Mouse (Mus musculus): Measurements from ENCODE around the gene Spsb2.
"Not testable (repeated sequence)": the region's sequence is repeated elsewhere in the genome, so short reads cannot be mapped to it uniquely, and the experiment has no call there.

Gene Spsb2

DNA sequence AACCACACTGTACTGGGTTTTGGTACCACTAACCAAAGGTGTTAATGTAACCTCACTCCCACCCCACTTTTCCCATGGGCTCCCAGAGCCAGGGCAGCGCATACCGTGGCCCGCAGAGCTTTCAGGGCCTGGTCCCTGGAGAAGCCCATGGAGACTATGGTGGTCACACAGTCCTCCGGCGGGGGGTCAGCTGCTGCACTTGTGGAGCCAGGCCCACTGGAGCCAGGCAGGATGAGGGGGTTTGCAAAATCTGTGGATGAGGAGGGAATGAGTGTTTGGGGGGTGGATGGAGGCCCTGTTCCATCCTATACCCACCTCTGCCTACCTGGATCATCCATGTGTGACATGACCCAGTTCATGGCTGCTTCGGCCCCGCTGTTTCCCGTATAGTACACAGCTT lies 9.1 kb downstream of the Spsb2 start:
- DNase-seq (ENCODE audit: low spot score) = no peak

DNA sequence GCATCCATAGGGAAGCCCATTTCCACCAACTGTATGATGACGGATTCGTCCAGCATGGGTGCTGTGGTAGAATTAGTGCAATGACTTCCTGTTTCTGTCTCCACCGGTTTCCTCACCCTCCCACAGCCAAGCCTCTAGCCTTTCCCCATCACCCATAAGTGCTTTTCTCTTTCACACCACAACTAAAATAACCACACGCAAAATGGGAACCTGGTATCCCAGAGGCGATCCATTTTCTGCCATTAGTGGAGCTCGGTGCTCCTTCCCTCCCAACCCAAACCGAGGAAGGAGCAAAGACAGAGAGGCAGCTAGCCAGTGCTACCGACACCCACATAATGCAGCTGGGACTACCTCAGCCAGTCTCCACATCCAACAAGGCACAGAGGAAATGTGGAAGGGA lies 9.5 kb downstream of the Spsb2 start:
- no peak for DNase-seq (ENCODE audit: low spot score)

GRCm38 (mm10) chr6:124820891-124821290 lies 12.4 kb downstream of the Spsb2 start:
- no peak for DNase-seq (ENCODE audit: low spot score)

DNA sequence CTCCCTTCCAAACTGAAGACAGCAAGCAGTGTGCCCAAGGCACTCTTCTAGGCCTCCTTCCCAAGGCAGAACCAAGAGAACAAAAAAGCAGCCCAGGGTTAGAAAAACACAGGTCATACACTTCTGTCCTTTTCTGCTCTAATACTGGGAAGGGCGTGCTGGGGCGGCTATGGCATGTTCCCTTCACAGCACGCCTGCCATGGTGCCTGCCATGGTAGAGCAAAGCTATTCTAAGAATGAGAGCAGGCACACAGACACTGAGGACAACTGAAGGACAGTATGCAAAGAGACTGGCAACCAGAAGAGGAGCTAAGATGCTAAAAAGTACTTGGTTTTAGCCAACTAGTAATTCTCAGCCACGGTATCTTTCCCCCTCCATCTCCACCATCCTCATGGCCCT lies 13.6 kb downstream of the Spsb2 start:
- DNase-seq (ENCODE audit: low spot score) = no peak

DNA sequence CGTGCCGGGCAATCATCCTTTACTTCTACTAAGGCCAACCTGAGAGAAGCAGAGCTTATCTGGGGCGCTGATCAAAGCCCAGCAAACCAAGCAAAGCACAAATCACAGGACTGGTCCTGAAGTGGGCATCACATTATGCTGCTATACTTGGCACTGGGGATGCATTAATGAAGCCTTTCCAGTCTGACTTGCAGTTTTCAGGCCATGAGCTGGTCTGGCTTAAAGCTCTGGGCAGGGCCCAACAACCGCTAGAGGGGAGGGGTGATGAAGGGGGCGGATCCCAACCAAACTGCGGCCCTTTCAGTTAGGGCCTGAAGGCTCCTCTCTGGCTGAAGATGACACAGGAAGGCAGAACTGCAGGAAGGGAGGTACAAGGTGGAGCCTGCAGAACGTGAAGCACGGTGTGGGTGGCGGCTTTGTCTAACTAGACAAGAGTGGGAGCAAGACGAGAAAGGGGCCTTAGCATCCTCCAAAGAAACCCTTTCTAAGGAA lies 19.7 kb downstream of the Spsb2 start:
- no peak for DNase-seq (ENCODE audit: low spot score)

DNA sequence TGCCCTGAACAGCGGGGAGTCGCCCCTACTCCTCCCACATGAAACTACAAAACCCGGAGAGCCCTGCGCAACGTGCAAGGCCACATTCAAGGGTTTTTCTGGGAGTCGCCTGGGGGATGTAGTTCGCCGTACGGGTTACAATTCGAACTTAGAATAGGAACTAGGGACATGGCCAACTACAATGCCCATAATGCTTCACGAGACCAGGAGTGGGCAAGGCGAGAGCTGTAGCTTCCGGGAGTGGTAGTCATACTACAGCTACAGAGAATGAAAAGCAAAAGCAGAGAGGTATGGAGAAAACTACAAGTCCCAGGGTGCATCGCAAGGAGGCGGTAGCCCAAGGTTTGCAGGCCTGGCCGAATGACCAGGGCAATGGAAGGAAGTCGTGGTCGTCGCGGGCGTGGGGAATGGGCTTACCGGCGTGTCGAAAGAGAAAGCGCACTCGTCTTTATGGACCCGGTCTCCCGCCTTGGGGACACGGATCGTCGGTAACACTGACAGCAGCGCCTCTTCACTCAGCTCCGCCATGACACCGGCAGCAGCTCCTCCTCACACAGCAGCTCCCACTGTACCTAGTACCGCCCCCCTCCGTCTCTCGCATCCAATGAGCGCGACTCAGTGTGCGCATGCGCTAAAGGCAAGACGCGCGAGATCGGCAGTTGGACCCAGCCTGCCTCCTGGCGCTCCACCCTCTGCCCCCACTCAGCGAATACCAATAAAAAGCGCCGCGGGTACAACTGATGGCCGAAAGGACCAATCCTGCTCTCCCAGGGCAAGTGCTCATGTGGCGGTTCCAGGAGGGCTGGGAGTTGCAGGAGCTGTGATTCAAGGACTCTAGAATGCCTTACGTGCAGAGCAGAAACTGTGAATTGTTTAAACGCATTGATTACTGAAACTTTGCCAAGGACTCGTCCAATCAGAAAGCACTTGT lies 20.7 kb downstream of the Spsb2 start, which contains the start of the genes Usp5 and Cdca3:
Gene Usp5, minus strand, starts transcription at position 617 of the 931 bp plus-strand sequence.
Gene Cdca3, plus strand, starts transcription at position 680 of the 931 bp plus-strand sequence.
- DNase-seq (ENCODE audit: low spot score) = peak; percentile 100

GRCm38 (mm10) chr6:124829799-124830700 lies 21.6 kb downstream of the Spsb2 start:
- peak; percentile 93 for DNase-seq (ENCODE audit: low spot score)

DNA sequence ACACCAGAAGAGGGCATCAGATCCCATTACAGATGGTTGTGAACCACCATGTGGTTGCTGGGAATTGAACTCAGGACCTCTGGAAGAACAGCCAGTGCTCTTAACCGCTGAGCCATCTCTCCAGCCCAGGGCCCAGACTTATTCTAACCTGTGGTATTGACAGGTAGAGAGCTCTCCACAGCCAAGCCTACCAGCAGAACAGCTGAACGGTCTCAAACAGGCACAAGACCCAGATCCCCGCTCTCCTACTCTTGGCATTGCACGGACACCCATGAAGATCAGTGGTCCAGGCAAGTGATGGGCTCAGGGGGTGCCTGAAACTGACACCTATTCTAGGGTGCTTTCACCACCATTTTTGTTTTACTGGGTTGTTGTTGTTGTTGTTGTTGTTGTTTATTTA lies 22.7 kb downstream of the Spsb2 start:
- DNase-seq (ENCODE audit: low spot score) = not testable (repeated sequence)

DNA sequence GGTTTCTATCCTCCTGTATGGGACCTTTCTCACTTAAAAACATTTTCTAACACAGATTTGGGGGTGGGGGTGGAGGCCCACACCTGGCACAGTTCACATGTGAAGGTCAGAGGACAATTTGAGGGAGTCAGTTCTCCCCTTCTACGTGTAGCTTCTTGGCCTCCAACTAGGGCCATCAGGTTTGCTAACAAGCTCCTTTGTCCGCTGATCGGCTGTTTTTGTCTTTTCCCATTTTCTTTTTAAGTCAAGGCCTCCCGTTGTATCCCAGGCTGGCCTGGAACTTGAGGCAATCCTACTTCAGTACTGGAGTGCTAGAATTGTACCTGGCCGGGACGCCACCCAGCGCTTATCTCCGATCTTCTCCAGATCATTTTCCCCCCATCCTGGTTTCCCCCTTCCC lies 23.2 kb downstream of the Spsb2 start:
- DNase-seq (ENCODE audit: low spot score) = no peak

DNA sequence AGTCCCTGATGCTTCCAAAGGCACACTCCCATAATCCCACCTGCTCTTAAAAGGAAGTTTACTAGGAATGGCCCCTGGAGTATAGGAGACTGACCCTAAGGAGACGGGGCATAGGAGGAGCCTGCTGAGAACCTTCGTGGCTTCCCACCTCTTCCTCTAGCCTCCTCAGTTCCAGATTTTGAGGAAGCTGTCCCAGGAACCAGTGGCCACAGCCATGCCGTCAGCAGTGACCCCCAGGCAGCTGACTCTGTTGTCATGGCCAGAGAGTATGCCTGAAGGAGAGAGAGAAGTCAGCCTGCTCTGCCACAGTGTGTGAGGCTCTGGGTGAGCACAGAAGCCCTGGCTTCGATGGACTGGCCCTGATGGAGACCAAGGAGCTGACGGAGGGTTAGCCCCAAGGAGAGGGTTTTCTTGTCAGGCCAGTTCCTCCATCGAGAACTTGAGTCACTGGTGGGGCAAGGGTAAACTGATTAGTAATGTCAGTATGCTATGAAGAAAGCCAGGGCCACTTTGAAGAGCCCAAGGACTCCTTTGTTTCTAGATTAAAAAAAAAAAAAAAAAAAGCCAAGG lies 26.1 kb downstream of the Spsb2 start:
- no peak for DNase-seq (ENCODE audit: low spot score)

- no peak for DNase-seq (ENCODE audit: low spot score)
These were observed 27.1 kb downstream of the Spsb2 start for GRCm38 (mm10) chr6:124835531-124835930.

- DNase-seq (ENCODE audit: low spot score) = no peak
These were observed 27.9 kb downstream of the Spsb2 start for GRCm38 (mm10) chr6:124836411-124836810.

GRCm38 (mm10) chr6:124839805-124840204 lies 31.3 kb downstream of the Spsb2 start:
- no peak for DNase-seq (ENCODE audit: low spot score)

GRCm38 (mm10) chr6:124840241-124841167 lies 32.0 kb downstream of the Spsb2 start, which contains the start of gene Gnb3:
Gene Gnb3, minus strand, starts transcription at chr6:124840275.
- DNase-seq (ENCODE audit: low spot score) = no peak

DNA sequence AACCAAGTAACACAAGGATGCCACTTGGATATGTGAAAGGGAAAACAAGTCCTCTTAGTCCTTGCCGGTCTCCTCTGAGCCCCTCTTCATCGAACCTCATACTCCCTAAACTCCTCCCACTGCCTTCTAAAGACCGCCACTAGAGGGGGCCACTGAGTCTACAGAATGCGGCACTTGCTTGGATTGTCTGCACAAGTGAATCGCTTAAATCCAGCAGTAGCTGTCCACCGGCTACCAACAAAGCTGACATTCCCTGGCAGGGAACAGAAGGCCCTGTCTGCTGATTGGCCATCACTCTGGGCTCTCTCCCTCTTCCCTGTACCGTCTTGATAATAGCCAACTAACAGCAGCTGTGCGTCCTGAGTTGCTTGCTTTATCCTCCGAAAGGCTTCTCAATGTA lies 38.8 kb downstream of the Spsb2 start:
- peak; percentile 76 for DNase-seq (ENCODE audit: low spot score)

GRCm38 (mm10) chr6:124850535-124850934 lies 42.1 kb downstream of the Spsb2 start:
- no peak for DNase-seq (ENCODE audit: low spot score)

- no peak for DNase-seq (ENCODE audit: low spot score)
These were observed 46.2 kb downstream of the Spsb2 start for GRCm38 (mm10) chr6:124854647-124855046.

GRCm38 (mm10) chr6:124856321-124856720 lies 47.9 kb downstream of the Spsb2 start:
- no peak for DNase-seq (ENCODE audit: low spot score)

GRCm38 (mm10) chr6:124856916-124857839 lies 48.7 kb downstream of the Spsb2 start, which contains the start of gene P3h3:
Gene P3h3, minus strand, starts transcription at chr6:124857752.
- peak; percentile 70 for DNase-seq (ENCODE audit: low spot score)
